Mouse (Mus musculus) CD4-positive, CD25-positive, alpha-beta regulatory T cell, adult 4 months (primary cell): ENCODE data around the gene Msi1. TPM values are rescaled to one million over a fixed set of nuclear protein-coding genes. Genes with fewer than 3 reads are reported as not detected.

Source experiments
- ATAC-seq: one replicate; pipeline ENCODE4 v1.8.0; 2017
- polyA plus RNA-seq, 2 experiments: library from polyadenylated mRNA; unstranded; fragments of 100-300 nt; shearing (Covaris generic); gene quantifications; one replicate each; pipeline ENCODE4 v1.2.1; 2017

The Msi1 gene
- polyA plus RNA-seq, 2 experiments from 2014 or later, result not detected

GRCm38 (mm10) chr5:115469791-115470190, 40.4 kb downstream of the Msi1 start:
- no peak for ATAC-seq

GRCm38 (mm10) chr5:115470766-115471531, 41.5 kb downstream of the Msi1 start:
- ATAC-seq, result no peak

GRCm38 (mm10) chr5:115473191-115473590, 43.8 kb downstream of the Msi1 start:
- no peak for ATAC-seq

GRCm38 (mm10) chr5:115474174-115474828, 44.9 kb downstream of the Msi1 start:
- ATAC-seq, result peak; percentile 76

GRCm38 (mm10) chr5:115475337-115476106, 46.1 kb downstream of the Msi1 start:
- ATAC-seq, result peak; percentile 51

- ATAC-seq, result no peak
These were observed 46.8 kb downstream of the Msi1 start for GRCm38 (mm10) chr5:115476107-115476727.

- no peak for ATAC-seq
These were observed 50.2 kb downstream of the Msi1 start for GRCm38 (mm10) chr5:115479561-115479960.

GRCm38 (mm10) chr5:115480101-115480500, 50.7 kb downstream of the Msi1 start:
- no peak for ATAC-seq

GRCm38 (mm10) chr5:115482390-115483265, 53.2 kb downstream of the Msi1 start:
- ATAC-seq, result no peak

GRCm38 (mm10) chr5:115483385-115483784, 54.0 kb downstream of the Msi1 start:
- ATAC-seq, result no peak

- peak; percentile 92 for ATAC-seq
These were observed 54.8 kb downstream of the Msi1 start, which contains the start of gene Sirt4 for GRCm38 (mm10) chr5:115483947-115484920. TSS of gene Sirt4 (minus strand) at chr5:115484725.

- ATAC-seq, result no peak
These were observed 55.6 kb downstream of the Msi1 start for GRCm38 (mm10) chr5:115484996-115485395.

GRCm38 (mm10) chr5:115485489-115486205, 56.2 kb downstream of the Msi1 start:
- ATAC-seq, result no peak

- no peak for ATAC-seq
These were observed 57.3 kb downstream of the Msi1 start for GRCm38 (mm10) chr5:115486726-115487125.

- ATAC-seq, result no peak
These were observed 58.0 kb downstream of the Msi1 start for GRCm38 (mm10) chr5:115487353-115487752.

- ATAC-seq, result no peak
These were observed 58.7 kb downstream of the Msi1 start for GRCm38 (mm10) chr5:115487942-115488580.

- ATAC-seq, result peak; percentile 63
These were observed 59.7 kb downstream of the Msi1 start for GRCm38 (mm10) chr5:115488841-115489698.
